Mouse (Mus musculus): Measurements from ENCODE around the gene Hist1h4d.
A peak's percentile ranks its signal among the peaks of the same experiment; 100 is the strongest.
"Not testable (repeated sequence)": the region's sequence is repeated elsewhere in the genome, so short reads cannot be mapped to it uniquely, and the experiment has no call there.

The Hist1h4d gene

GRCm38 (mm10) chr13:23581408-23582218, at the start of gene Hist1h4d:
TSS of gene Hist1h4d (plus strand) at chr13:23581598.
- peak; percentile 93 for DNase-seq (ENCODE audit: low read depth, low spot score)

- DNase-seq (ENCODE audit: low read depth, low spot score): peak; percentile 20
These were observed 48.9 kb upstream of the Hist1h4d start for GRCm38 (mm10) chr13:23532262-23533075.

GRCm38 (mm10) chr13:23533560-23534367, 47.6 kb upstream of the Hist1h4d start, which contains the start of gene Hist1h2af:
TSS of gene Hist1h2af (plus strand) at chr13:23533906.
- peak; percentile 80 for DNase-seq (ENCODE audit: low read depth, low spot score)

GRCm38 (mm10) chr13:23534368-23535131, 46.8 kb upstream of the Hist1h4d start:
- DNase-seq (ENCODE audit: low read depth, low spot score): no peak

- DNase-seq (ENCODE audit: low read depth, low spot score): peak; percentile 91
These were observed 46.0 kb upstream of the Hist1h4d start, which contains the start of gene Hist1h3g for GRCm38 (mm10) chr13:23535137-23536075. TSS of gene Hist1h3g (plus strand) at chr13:23535422.

- no peak for DNase-seq (ENCODE audit: low read depth, low spot score)
These were observed 45.1 kb upstream of the Hist1h4d start for GRCm38 (mm10) chr13:23536076-23536822.

GRCm38 (mm10) chr13:23537006-23537710, 44.2 kb upstream of the Hist1h4d start:
- no peak for DNase-seq (ENCODE audit: low read depth, low spot score)

GRCm38 (mm10) chr13:23538249-23538648, 43.1 kb upstream of the Hist1h4d start:
- DNase-seq (ENCODE audit: low read depth, low spot score): no peak

GRCm38 (mm10) chr13:23539821-23540220, 41.6 kb upstream of the Hist1h4d start:
- not testable (repeated sequence) for DNase-seq (ENCODE audit: low read depth, low spot score)

GRCm38 (mm10) chr13:23541497-23541896, 39.9 kb upstream of the Hist1h4d start:
- no peak for DNase-seq (ENCODE audit: low read depth, low spot score)

GRCm38 (mm10) chr13:23542225-23542980, 39.0 kb upstream of the Hist1h4d start:
- peak; percentile 22 for DNase-seq (ENCODE audit: low read depth, low spot score)

- peak; percentile 95 for DNase-seq (ENCODE audit: low read depth, low spot score)
These were observed 38.3 kb upstream of the Hist1h4d start, which contains the start of gene Hist1h2bh for GRCm38 (mm10) chr13:23542999-23543607. TSS of gene Hist1h2bh (minus strand) at chr13:23543392.

GRCm38 (mm10) chr13:23543965-23544786, 37.2 kb upstream of the Hist1h4d start, which contains the start of gene Hist1h3f:
TSS of gene Hist1h3f (plus strand) at chr13:23544052.
- DNase-seq (ENCODE audit: low read depth, low spot score): peak; percentile 95

- peak; percentile 47 for DNase-seq (ENCODE audit: low read depth, low spot score)
These were observed 36.6 kb upstream of the Hist1h4d start for GRCm38 (mm10) chr13:23544787-23545120.

- no peak for DNase-seq (ENCODE audit: low read depth, low spot score)
These were observed 34.7 kb upstream of the Hist1h4d start for GRCm38 (mm10) chr13:23546694-23547093.

GRCm38 (mm10) chr13:23550761-23551145, 30.6 kb upstream of the Hist1h4d start:
- DNase-seq (ENCODE audit: low read depth, low spot score): no peak
